Mouse (Mus musculus) hindbrain, embryonic 12.5 days (tissue): ENCODE data around the gene Brwd1. TPM values are rescaled to one million over a fixed set of nuclear protein-coding genes. Genes with fewer than 3 reads are reported as not detected.
"Not testable (repeated sequence)": the region's sequence is repeated elsewhere in the genome, so short reads cannot be mapped to it uniquely, and the experiment has no call there.

ENCODE experiments used
- ATAC-seq: fragments of 200-750 bp; cut with Nextera tagmentation; 2 replicates; pipeline ENCODE4 v1.8.0; 2017; ENCODE audit warnings: moderate TSS enrichment; ENCODE audit not compliant: low FRiP score
- H3K27ac ChIP-seq: fragments of 300-500 bp; sonication (generic); 2 replicates; pipeline ENCODE4 v1.5.1; 2016; ENCODE audit warnings: mild to moderate bottlenecking
- H3K27me3 ChIP-seq: fragments of 300-500 bp; sonication (generic); 2 replicates; pipeline ENCODE4 v1.6.1; 2016; ENCODE audit warnings: mild to moderate bottlenecking
- H3K36me3 ChIP-seq: fragments of 300-500 bp; sonication (generic); 2 replicates; pipeline ENCODE4 v1.6.1; 2016; ENCODE audit warnings: mild to moderate bottlenecking
- H3K4me1 ChIP-seq: fragments of 300-500 bp; sonication (generic); 2 replicates; pipeline ENCODE4 v1.6.1; 2016
- H3K4me2 ChIP-seq: fragments of 300-500 bp; sonication (generic); replicated peaks from 2 replicates; pipeline ENCODE4 v1.6.1; 2016; ENCODE audit warnings: mild to moderate bottlenecking
- H3K4me3 ChIP-seq: fragments of 300-500 bp; sonication (generic); 2 replicates; pipeline ENCODE4 v1.5.1; 2016; ENCODE audit warnings: mild to moderate bottlenecking
- H3K9ac ChIP-seq: fragments of 300-500 bp; sonication (generic); 2 replicates; pipeline ENCODE4 v1.6.1; 2016; ENCODE audit warnings: mild to moderate bottlenecking, moderate library complexity
- H3K9me3 ChIP-seq: fragments of 300-500 bp; sonication (generic); replicated peaks from 2 replicates; pipeline ENCODE4 v1.6.1; 2016; ENCODE audit warnings: mild to moderate bottlenecking
- WGBS: fragments of 180-500 bp; shearing (Covaris S2); methylation state at CpG from one replicate; pipeline ENCODE4 v1.1.7; 2016; 5-methylcytosine and 5-hydroxymethylcytosine counted together
- polyA plus RNA-seq: library from polyadenylated mRNA; unstranded; fragments of >200 nt; fragmentation: Nextera tagmentation; extraction: Ambion mirVana; gene quantifications from 2 replicates; pipeline ENCODE4 v1.2.1, GENCODE M21; 2016

Brwd1 gene
- polyA plus RNA-seq, 1 experiment from 2014 or later: 219 TPM

- peaks cover 88% of the 10 kb centered on the region for H3K36me3 ChIP-seq
These were observed 17.7 kb downstream of the Brwd1 start for GRCm38 (mm10) chr16:96064649-96065048.

GRCm38 (mm10) chr16:96044096-96044495 is 38.2 kb downstream of the Brwd1 start:
- peaks cover 87% of the 10 kb centered on the region for H3K36me3 ChIP-seq
- H3K4me2 ChIP-seq: no peak overlapping the region
- no peak overlapping the region for H3K9ac ChIP-seq
- H3K27me3 ChIP-seq: no peaks in the 10 kb centered on the region
- H3K27ac ChIP-seq: no peak overlapping the region
- WGBS: 69% methylated on average over 5 of the region's 5 CpGs
- no peaks in the 10 kb centered on the region for H3K9me3 ChIP-seq
- ATAC-seq: no peak
- H3K4me3 ChIP-seq: no peak overlapping the region
- no peaks in the 10 kb centered on the region for H3K4me1 ChIP-seq

More at GRCm38 (mm10) chr16:96064649-96065048, 17.7 kb downstream of the Brwd1 start:
- no peak for ATAC-seq
- Histone ChIP-seq H3K9me3 (no peaks in the 10 kb centered on the region), H3K4me3 (no peak overlapping the region), H3K27ac (no peak overlapping the region), H3K4me1 (no peaks in the 10 kb centered on the region), H3K4me2 (no peak overlapping the region), H3K27me3 (no peaks in the 10 kb centered on the region), H3K9ac (no peak overlapping the region)
- WGBS: 94% methylated on average over 6 of the region's 6 CpGs

GRCm38 (mm10) chr16:96040691-96041090 is 41.6 kb downstream of the Brwd1 start:
- no peak overlapping the region for H3K9ac ChIP-seq
- H3K4me3 ChIP-seq: no peak overlapping the region
- no peak for ATAC-seq
- no peak overlapping the region for H3K27ac ChIP-seq
- H3K27me3 ChIP-seq: no peaks in the 10 kb centered on the region
- H3K4me1 ChIP-seq: no peaks in the 10 kb centered on the region
- peaks cover 92% of the 10 kb centered on the region for H3K36me3 ChIP-seq
- no peaks in the 10 kb centered on the region for H3K9me3 ChIP-seq
- H3K4me2 ChIP-seq: no peak overlapping the region
- over 99% methylated on average over 4 of the region's 4 CpGs for WGBS

- no peak overlapping the region for H3K9ac ChIP-seq
These were observed 42.8 kb downstream of the Brwd1 start for GRCm38 (mm10) chr16:96039538-96039937.

GRCm38 (mm10) chr16:96034473-96034872 is 47.9 kb downstream of the Brwd1 start:
- ATAC-seq: no peak

More at GRCm38 (mm10) chr16:96039538-96039937, 42.8 kb downstream of the Brwd1 start:
- H3K27ac ChIP-seq: no peak overlapping the region
- no peak overlapping the region for H3K4me3 ChIP-seq
- no peak for ATAC-seq
- 65% methylated on average over 6 of the region's 6 CpGs for WGBS
- H3K27me3 ChIP-seq: no peaks in the 10 kb centered on the region
- H3K9me3 ChIP-seq: no peaks in the 10 kb centered on the region
- H3K36me3 ChIP-seq: peaks cover 93% of the 10 kb centered on the region
- no peak overlapping the region for H3K4me2 ChIP-seq
- H3K4me1 ChIP-seq: no peaks in the 10 kb centered on the region

DNA sequence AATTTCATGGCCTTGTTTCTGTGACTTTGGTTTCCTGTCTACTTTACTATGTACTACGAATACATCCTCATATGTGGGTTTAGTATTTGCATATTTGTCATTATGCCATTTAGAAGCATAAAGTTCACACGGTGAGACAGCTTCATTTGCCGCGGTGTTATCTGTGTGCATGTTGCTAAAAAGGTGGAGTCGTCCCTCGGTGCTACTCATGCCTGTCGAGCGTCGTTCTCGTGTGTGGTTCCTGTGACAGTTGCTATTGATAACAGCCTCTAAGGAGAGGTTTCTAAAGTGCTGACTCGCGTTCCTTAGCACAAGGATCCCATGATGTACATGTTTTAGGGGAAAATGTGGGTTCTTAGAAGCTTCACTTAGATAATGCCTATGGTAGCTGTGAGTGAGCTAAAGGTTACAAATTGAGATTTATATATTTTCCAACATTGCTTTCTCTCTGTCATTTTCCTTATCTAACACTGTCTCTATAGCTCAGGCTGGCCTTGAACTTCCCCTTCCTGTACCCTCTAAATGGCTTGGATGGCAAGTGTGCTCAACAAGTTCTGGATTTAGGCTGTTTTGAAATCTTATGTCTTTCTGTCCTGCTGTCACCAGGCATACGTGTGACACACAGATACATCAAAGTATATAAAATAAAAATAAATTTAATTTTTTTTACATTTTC is 49.8 kb downstream of the Brwd1 start:
- Histone ChIP-seq H3K4me1 (no peaks in the 10 kb centered on the region), H3K36me3 (peaks cover 98% of the 10 kb centered on the region), H3K4me3 (no peak overlapping the region), H3K27ac (no peak overlapping the region), H3K9ac (no peak overlapping the region), H3K4me2 (no peak overlapping the region), H3K9me3 (no peaks in the 10 kb centered on the region), H3K27me3 (no peaks in the 10 kb centered on the region)
- no peak for ATAC-seq
- 92% methylated on average over 13 of the region's 13 CpGs for WGBS

More at GRCm38 (mm10) chr16:96034473-96034872, 47.9 kb downstream of the Brwd1 start:
- WGBS: 76% methylated on average over 6 of the region's 6 CpGs
- H3K4me1 ChIP-seq: no peaks in the 10 kb centered on the region
- no peak overlapping the region for H3K9ac ChIP-seq
- no peaks in the 10 kb centered on the region for H3K27me3 ChIP-seq
- H3K27ac ChIP-seq: no peak overlapping the region
- no peak overlapping the region for H3K4me3 ChIP-seq
- H3K9me3 ChIP-seq: no peaks in the 10 kb centered on the region
- H3K4me2 ChIP-seq: no peak overlapping the region
- peaks cover 96% of the 10 kb centered on the region for H3K36me3 ChIP-seq

DNA sequence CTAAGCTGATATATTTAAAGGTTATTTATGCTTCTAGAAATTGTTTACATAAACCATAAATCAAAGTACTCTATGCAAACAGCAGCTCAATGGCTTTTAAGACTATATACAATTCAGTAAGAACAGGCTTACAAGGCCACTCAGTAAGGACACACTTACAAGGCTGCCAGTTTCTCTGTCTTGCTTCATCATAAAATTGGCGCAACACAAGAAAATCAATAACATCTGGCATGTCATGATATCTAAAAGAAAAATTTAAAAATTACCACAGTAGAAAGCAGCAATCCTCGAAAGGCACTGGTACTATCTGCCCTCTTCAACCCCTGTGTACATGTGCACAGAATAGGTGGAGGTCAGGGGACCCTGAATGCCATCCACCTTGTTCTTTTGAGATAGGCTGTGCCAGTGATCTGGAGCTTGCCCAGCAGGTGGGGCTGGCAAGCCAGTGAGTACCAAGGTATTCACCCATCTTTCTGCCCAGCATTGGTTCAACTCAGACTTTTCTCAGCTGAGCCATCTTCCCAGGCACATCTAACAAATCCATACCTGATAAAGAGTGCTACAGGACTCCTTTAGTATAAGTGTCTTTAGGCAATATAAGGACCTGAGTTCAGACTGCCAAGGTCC is 51.7 kb downstream of the Brwd1 start:
- Histone ChIP-seq H3K9ac (no peak overlapping the region), H3K4me2 (no peak overlapping the region), H3K27me3 (no peaks in the 10 kb centered on the region), H3K36me3 (peaks cover 96% of the 10 kb centered on the region), H3K4me1 (no peaks in the 10 kb centered on the region), H3K9me3 (no peaks in the 10 kb centered on the region), H3K27ac (no peak overlapping the region), H3K4me3 (no peak overlapping the region)
- 89% methylated on average over 2 of the region's 2 CpGs for WGBS
- no peak for ATAC-seq

DNA sequence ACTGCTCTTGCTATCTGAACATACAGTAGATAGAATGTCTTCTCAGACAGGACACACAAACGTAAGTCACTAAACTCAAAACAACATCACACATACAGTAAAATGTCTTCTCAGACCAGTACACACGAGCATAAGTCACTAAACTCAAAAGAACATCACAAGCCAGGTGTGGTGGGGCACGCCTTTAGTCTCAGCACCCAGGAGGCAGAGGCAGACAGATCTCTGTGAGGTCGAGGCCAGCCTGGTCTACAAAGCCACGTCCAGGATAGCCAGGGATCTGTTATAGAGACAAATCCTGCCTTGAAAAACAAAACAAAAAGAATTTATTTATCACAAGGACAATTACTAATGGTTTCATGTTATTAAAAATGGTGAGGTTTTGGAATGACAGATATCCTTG is 56.1 kb downstream of the Brwd1 start:
- Histone ChIP-seq H3K4me3 (no peak overlapping the region), H3K27me3 (no peaks in the 10 kb centered on the region), H3K36me3 (peaks cover 86% of the 10 kb centered on the region), H3K9ac (no peak overlapping the region), H3K9me3 (no peaks in the 10 kb centered on the region), H3K4me2 (no peak overlapping the region), H3K4me1 (no peaks in the 10 kb centered on the region), H3K27ac (no peak overlapping the region)
- no peak for ATAC-seq
- 95% methylated on average over 5 of the region's 5 CpGs for WGBS

- Histone ChIP-seq H3K27me3 (no peaks in the 10 kb centered on the region), H3K4me2 (no peak overlapping the region), H3K27ac (no peak overlapping the region), H3K4me1 (no peaks in the 10 kb centered on the region), H3K4me3 (no peak overlapping the region), H3K9me3 (no peaks in the 10 kb centered on the region), H3K9ac (no peak overlapping the region), H3K36me3 (peaks cover 86% of the 10 kb centered on the region)
- 91% methylated on average over 3 of the region's 3 CpGs for WGBS
- ATAC-seq: no peak
These were observed 57.1 kb downstream of the Brwd1 start for GRCm38 (mm10) chr16:96025244-96025643.

DNA sequence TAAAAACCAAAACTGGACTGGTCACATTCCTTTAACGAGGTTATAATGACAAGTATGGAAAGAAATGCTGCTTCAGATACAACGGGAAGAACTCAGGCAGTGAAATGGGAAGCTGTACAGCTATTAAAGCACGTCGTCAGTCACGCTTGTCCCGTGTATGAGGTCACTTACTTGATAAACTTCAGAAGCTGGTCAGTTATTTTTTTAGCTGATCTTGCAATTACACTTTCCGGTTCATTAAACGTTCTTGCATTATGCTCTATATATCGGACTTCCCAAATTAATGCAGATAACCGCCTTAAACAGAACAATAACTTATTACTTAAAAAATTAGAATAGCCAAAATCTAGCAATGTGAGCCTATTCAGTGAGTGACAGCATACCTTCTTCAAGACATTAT is 61.3 kb downstream of the Brwd1 start:
- ATAC-seq: no peak
- no peaks in the 10 kb centered on the region for H3K4me1 ChIP-seq
- H3K36me3 ChIP-seq: peaks cover 84% of the 10 kb centered on the region
- no peak overlapping the region for H3K4me3 ChIP-seq
- WGBS: 92% methylated on average over 10 of the region's 10 CpGs
- H3K9ac ChIP-seq: no peak overlapping the region
- no peak overlapping the region for H3K27ac ChIP-seq
- H3K9me3 ChIP-seq: no peaks in the 10 kb centered on the region
- no peak overlapping the region for H3K4me2 ChIP-seq
- H3K27me3 ChIP-seq: no peaks in the 10 kb centered on the region

GRCm38 (mm10) chr16:96009124-96009523 is 73.2 kb downstream of the Brwd1 start:
- not testable (repeated sequence) for ATAC-seq, H3K4me3 ChIP-seq, H3K27ac ChIP-seq, H3K27me3 ChIP-seq, H3K9me3 ChIP-seq, H3K4me2 ChIP-seq, H3K4me1 ChIP-seq, H3K9ac ChIP-seq
- H3K36me3 ChIP-seq: peaks cover 30% of the 10 kb centered on the region
- no CpG with 5 or more reads among the region's 10 CpGs for WGBS

- not testable (repeated sequence) for H3K4me3 ChIP-seq, H3K9me3 ChIP-seq, H3K27ac ChIP-seq, H3K4me1 ChIP-seq, H3K27me3 ChIP-seq, ATAC-seq, H3K4me2 ChIP-seq, H3K9ac ChIP-seq
- H3K36me3 ChIP-seq: peaks cover 45% of the 10 kb centered on the region
- no CpG with 5 or more reads among the region's 10 CpGs for WGBS
These were observed 78.0 kb downstream of the Brwd1 start for GRCm38 (mm10) chr16:96004278-96004677.

DNA sequence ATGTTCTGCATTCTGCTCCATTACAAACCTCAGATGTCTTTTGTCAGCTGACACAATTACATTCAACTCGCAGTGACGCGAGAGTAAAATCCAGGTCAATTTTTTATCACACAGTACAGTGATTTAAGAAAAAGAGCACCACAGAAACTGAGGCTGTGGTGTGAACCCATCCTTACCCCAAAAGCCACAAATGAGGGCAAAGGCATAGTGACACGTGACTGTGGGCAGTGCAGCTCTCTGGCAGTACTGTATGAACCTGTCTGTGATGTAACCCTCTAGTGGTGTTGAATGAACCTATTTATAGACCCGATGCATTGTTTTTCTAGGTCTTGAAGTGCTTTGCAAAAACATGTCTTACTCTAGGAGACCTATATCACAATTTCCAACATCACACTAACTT is 83.0 kb downstream of the Brwd1 start:
- WGBS: 93% methylated on average over 5 of the region's 5 CpGs
- ATAC-seq: no peak
- Histone ChIP-seq H3K36me3 (peaks cover 56% of the 10 kb centered on the region), H3K9ac (no peak overlapping the region), H3K27me3 (no peaks in the 10 kb centered on the region), H3K4me2 (no peak overlapping the region), H3K27ac (no peak overlapping the region), H3K9me3 (no peaks in the 10 kb centered on the region), H3K4me1 (no peaks in the 10 kb centered on the region), H3K4me3 (no peak overlapping the region)
